Mouse (Mus musculus) WW6 (cell line): Measurements from ENCODE around the gene Camta2.

Experiments
- DNase-seq: peaks from one replicate; pipeline ENCODE4 v3.0.0-alpha.2; 2013; ENCODE audit warnings: low read depth, low spot score

The Camta2 gene

DNA sequence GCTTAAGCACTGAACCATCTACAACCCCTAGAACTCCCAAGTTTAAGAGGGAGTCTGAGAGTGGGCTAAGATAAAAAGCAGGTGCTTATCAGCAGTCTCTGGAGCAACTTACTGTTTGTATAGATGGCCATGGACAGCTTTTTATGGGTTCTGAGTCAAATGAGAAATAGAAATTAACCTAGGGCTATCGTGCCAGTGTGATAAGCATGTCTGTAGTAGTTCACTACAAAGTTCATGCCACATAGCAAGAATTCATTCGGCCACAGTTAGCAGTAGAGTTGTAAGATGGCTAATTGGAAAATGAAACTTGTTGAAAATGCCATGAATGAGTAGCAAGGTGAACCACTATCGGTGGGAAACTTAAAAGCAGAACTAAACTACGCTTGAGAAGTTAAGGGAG, 39.4 kb downstream of the Camta2 start:
- no peak for DNase-seq

DNA sequence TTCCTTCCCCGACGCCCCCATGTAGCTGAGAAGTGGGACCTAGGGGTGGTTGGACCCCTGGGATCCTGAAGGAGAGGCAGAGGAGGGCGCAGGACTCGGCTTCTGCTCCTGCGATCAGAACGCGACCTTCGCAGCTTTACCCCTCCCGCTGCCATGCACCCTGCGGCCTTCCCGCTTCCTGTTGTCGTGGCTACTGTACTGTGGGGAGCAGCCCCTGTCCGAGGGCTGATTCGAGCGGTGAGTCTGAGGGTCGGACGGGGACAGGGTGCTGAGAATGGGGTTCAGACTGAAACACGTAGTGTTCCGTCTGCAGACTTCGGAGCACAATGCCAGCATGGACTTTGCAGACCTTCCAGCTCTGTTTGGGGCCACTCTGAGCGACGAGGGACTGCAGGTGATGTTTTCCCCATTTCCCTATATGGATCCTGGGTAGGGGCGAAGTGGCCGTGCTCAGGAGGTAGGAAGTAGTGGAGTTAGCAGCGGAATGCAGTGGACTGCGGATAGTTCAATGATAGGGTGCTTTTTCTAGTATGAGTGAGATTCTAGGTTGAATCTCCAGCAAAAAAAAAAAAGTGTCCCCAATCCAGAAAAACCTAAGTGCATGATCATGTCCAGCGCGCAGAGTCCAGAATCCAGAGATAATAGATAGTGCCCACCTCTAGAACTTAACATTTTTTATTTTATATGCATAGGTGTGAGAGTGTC, 40.0 kb downstream of the Camta2 start:
- no peak for DNase-seq

DNA sequence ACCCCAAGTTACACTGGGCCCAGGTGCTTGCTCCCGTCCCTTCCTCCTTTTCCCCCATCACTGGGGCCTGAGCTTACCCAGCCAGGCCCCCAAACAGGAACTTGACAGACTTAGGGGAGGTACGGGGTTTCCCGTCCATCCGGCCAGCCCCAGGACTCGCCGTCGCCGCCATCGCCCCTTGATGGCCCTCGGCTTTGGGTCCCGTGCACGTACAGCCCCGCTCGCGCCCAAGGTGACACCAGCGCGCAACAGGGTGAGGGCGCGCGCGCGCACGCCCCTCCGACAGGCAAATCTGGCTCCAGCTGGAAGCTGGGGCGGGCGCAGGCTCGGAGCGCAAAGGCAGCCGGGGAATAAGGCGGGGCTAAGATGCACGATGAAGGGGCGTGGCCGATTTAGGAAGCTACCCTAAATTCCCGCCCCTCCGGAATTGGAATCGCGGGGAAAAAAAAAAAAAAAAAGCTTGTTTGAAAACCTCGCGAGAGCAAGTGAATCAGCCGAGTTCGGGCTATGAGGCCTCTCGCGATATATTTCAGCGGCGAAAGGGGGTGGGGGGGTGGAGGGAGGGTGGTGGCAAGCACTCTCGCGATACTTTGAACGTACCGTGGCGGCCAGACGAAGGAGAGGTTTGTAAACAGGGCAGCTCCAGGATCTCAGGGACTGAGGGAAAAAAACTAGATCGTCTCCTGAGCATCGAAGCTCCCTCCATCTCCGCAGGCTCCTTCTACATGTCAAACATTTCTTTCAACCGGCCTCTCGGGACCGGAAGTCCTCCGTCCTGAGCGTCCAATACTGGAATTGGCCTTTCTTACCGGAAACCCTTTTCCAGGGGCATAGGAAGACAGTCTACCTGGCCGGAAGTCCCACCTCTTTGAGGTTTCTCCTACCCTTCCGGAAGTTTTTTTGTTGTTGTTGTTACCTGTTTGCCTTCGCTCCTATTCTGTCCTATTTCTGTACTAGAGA, 40.9 kb downstream of the Camta2 start, which contains the start of the genes Rnf167 and Slc25a11:
TSS of gene Rnf167 (plus strand) at position 545 of the 960 bp plus-strand sequence.
TSS of gene Slc25a11 (minus strand) at position 789 of the 960 bp plus-strand sequence.
- DNase-seq, result peak; percentile 99

DNA sequence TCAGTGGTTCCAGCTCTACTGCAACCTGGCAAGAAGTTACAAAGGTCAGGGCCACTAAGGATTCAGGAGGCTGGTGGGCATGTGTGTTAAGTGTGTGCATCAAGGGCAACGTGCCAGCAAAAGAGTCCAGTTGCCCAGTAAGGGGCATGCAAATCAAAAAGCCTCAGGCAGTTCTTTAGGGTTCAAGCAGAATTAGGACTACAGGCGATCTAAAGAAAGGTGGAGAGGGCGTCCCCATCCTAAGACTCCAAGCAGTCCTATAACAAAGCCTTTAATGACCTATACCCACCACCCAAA, 41.7 kb downstream of the Camta2 start:
- no peak for DNase-seq

DNA sequence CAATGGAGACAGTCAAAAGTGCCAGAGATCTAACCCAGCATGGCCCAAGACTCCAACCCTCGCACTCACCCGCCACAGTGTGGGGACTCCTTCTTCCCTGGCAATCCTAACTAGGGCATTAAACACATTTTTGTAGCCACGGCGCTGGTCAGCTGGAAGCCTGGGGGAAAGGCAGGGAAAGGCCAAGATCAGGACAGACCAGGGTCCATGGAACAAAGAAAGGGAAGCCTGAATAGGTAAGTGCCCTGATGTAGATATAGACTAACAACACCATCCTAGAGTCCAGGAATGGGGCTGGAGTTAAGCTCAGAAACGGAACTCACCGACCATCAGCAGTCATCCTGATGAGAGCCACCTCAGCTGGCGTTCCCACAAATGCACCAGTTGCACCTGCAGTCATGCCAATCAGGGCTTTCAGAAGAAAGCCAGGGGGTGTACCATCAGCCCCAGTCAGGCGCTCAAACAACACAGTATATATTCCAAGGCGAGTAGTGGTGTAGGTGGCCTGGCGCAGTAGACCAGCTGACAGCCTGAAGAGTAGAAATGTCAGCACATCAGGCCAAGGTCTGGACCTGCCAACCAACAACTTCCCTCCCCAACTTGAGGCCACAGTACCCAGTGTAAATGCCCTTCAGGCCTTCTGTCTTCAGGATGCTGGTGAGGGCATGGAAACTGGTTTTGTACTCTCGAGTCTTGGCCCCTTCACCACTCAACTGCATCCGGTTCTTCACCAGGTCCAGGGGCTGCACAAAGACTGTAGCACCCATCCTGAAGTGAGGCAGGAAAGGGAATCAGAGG, 42.2 kb downstream of the Camta2 start:
- DNase-seq, result no peak

DNA sequence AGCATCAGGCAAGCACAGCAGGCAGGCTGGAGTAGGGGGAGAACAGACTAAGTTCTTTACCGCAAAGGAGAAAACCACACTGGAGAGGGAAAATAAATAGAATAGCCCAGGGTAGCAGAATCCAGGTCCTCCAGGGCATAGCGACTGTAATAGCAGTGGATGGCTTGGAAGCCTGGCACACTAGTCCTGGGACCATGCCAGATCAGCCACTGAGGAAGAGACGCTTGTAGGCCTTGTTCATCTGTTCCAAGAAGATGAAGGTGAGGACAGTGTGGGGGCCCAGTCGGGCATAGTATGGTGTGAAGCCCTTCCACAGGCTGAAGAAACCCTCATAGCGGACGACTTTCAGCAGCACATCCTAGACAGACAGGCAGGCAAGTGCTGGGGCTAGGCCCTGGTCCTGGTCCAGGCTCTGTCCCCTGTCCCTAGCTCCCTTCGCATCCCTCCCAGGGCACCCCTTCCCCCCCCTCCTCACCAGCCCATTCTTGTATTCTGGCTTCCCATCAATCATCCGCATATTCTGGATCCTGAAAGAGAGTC, 43.3 kb downstream of the Camta2 start:
- no peak for DNase-seq

DNA sequence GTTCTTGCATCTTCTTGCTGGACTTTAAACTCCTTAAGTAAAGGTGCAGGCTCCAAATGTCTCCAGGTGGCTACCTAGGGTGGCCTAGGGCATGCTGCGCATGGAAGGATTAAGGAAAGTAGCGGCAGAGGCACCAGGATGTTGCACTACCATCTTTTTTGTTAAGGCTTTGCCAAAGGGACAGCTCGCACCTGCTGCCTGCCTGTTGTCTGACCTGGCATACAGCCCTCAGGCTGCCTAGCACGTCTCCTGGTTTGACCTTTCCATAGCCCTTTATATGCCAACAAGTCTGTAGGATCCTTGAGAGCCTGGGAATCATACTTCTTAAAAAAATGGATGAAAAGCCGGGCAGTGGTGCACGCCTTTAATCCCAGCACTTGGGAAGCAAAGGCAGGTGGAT, 44.9 kb downstream of the Camta2 start:
- DNase-seq, result no peak

DNA sequence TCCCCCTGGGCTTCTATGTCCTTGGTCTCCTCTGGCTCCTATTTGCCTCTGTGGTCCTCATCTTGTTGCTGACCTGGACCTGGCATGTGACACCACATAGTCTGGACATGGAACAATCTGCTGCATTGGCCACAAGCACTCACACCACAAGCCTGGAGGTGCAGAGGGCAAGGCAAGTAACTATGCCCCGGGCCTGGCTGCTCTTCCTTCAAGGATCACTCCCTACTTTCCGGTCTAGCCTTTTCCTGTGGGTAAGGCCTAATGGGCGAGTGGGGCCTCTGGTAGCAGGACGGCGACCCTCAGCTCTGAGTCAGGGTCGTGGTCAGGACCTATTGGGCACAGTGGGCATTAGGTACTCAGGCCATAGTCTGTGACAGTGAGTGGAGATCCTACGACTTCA, 46.7 kb downstream of the Camta2 start:
- DNase-seq, result no peak

DNA sequence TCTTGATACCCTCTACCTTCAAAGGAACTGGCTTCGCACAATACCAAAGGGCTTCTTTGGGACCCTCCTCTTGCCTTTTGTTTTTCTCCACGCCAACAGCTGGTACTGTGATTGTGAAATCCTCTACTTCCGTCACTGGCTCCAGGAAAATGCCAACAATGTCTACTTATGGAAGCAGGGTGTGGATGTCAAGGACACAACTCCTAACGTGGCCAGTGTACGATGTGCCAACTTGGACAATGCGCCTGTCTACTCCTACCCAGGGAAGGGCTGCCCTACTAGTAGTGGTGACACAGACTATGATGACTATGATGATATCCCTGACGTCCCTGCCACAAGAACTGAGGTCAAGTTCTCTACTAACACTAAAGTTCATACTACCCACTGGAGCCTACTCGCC, 47.9 kb downstream of the Camta2 start:
- DNase-seq, result no peak

DNA sequence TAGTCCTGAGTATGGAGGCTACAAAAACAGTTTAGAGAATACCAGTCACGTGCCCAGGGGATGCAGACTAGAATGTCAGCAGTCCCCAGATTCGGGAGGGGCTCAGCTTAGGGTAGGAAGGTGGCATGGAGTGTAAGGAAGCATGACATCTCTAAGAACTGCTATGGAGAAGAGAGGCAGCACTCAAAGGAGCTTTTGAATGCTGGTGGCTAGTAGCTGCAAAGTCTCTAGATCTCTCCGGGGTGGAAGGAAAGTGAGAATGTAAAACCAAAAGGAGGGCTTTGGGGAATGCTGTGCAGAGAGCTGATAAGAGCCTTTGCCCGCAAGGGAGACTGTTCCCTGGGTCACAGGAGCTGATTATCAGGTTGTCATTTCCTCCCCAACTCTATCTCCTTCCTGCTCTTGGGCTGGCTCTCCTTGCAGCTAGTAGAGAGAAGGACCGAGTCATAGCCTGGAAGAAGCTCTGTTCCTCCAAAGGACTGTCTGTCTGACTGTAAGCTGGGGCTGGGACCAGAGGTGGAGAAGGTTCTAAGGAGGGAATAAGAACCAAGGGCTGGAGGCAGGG, 49.1 kb downstream of the Camta2 start, which contains the start of gene Gp1ba:
TSS of gene Gp1ba (plus strand) at position 409 of the 565 bp plus-strand sequence.
- DNase-seq, result no peak

DNA sequence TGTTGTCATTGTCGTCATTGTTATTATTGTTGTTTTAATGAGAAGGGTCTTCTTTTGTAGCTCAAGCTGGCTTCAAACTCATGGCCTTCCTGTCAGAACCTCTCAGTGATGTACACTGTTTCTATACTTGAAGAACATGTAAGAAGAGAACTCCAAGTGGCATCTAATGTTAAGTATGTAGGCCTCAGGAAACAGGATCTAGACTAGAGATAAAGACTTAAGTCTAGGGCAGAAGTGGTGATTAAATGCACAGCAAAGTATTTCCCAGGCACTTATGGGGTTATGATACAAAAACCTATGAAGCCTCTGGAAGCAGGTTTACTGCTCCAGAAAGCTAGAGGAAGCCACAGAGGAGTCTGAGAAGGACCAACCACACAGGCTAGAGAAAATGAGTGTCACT, 49.6 kb downstream of the Camta2 start:
- no peak for DNase-seq

DNA sequence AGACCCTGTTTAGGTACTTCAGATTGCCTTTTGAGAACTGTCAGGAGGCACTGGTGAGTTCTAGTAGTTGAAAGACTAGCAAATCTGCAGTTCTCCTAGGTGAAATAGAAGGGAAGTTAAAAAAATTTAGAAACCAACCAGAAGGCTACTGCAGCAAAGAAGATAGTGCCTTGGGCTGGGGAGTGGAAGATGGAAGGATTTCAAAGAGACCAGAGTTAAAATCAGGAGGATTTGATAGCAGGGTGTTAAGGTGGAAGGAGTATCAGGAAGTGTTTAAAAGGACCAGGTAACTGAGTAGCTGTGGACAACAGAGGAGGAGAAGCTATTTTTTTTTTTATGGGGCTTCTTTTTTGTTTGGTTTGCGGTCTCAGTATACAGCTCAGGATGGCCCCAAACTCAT, 50.1 kb downstream of the Camta2 start:
- DNase-seq, result no peak

DNA sequence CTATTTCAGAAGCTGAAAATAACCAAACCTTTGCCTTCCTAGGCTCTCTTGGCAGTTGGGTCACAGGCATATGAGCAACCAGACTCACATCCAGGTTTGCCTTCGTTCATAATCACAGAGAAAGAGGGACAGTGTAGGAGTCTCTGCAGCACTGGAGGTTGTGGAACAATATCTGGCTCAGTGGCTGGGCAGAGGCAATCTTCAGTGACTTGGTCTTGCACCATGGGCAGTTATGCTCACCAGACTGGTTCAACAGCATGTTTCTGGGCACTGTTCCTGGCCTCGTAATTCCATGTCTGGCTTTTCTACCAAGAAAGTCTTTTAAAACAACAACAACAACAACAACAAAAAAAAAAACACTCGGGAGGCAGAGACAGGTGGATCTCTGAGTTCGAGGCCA, 52.3 kb downstream of the Camta2 start:
- DNase-seq, result no peak

DNA sequence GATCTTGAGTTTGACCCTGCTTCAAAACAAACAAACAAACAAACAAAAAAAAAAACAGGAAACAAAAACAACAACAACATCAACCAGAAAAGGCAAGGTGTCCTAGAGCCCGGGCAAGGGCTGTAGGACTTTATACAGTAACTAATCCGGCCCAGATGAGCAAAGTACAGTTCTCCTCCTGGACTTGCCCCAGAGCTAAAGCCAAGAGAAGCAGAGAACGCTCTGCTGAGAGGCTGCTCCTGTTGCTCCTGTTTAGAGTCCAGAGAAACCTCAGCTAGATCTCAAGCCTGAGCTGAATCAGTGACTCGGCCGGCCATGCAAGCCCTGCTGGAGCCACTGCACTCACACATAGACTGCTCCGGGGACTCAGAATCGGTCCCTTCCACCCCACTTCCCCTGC, 57.8 kb downstream of the Camta2 start:
- DNase-seq, result no peak

DNA sequence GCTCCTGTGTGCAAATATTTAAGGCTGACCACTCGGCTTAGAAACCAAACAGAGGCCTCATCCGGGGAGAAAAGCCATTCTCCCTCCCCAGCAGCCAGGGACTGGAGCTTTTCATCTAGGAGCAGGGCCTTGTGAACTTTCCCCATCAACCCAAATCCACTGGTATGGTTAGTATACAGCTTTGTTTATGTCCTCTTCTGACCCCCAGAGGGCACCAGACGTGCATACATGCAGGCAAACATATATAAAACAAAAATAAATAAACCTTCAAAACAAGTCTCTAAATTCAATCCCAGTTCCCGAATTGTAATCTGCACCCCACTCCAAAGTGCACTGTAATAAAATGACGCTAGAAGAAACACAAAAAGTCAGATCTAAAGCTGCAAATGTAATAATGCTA, 58.3 kb downstream of the Camta2 start:
- DNase-seq, result no peak

DNA sequence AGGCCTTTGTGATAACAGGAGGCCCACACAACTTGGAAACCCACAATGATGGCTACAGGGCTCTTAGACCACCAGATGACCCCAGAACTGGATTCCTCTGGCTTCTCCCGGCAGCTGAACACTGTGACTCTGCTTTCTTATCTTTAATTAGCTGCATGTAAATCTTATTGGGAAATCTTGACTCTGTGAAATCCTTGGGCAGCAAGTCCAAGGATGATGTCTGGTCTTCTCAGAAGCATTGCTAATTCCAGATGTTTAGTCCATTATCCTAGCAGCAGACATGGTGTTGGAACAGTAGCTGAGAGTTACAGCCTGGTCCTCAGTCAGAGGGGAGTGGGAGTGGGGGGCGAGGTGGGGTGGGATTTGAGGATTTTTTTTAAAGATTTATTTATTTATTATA, 59.5 kb downstream of the Camta2 start:
- no peak for DNase-seq

DNA sequence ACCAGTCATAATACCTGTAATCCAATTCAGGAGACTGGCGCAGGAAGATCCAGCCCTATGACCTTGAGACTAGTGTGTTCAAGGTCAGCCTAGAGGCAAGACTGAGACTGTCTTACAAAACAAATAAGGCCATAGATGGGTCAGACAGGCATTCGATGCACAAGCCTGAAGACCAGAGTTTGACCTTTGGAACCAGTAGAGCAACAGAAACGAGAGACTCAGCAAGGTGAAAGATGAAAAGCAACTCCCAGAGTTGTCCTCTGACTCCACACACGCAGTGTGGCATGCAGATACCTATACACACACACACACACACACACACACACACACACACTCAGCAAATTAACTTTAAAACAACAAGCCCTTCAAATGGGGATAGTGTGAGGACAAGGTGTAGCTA, 61.0 kb downstream of the Camta2 start:
- DNase-seq, result no peak

DNA sequence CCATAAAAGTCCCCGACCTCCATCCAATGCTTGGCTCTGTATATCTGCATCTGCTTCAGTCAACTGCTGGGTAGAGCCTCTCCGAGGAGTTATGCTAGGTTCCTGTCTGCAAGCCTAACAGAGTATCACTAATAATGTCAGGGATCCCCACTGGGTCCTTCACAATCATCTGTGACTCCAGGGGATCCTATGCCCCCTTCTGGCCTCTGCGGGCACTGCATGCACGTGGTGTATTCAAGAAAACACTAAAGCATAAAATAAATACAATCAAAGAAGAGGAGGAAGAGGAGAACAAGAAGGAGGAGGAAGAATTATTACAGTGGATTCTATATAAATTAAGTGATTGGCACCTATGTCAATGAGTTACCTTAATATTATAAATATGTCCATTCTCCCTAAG, 62.4 kb downstream of the Camta2 start:
- no peak for DNase-seq

DNA sequence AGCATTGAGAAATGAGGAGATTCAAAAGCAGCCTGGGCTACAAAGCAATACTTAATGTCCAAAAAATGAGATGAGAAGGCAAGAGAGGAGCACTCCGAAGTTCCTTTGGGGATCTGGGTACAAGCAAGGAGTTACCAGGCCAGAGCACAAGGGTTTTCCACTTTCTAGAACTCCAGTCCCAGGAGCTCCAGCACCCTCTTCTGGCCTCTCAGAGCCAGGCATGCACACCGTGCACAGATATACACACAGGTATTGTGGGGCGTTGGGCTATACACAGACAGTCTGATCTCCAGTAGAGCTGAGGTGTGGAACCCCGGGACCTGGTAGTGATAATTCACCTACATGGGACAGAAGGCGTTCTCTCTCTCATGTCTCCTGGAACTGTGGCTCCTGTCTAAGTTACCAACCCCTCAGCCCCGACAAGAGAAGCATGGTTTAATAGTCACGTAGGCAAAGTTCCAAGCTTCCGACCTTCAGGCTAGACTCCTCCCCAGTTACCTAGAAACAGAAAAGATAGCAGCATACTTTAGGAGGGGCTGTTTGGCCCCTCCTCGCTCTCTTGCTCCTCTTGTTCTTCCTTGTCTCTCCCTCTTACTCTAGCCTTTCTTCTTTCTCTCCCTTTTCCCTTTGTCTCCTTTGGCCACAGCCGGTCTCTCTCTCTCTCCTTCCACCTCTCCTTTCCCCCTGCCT, 64.7 kb downstream of the Camta2 start:
- peak; percentile 60 for DNase-seq

DNA sequence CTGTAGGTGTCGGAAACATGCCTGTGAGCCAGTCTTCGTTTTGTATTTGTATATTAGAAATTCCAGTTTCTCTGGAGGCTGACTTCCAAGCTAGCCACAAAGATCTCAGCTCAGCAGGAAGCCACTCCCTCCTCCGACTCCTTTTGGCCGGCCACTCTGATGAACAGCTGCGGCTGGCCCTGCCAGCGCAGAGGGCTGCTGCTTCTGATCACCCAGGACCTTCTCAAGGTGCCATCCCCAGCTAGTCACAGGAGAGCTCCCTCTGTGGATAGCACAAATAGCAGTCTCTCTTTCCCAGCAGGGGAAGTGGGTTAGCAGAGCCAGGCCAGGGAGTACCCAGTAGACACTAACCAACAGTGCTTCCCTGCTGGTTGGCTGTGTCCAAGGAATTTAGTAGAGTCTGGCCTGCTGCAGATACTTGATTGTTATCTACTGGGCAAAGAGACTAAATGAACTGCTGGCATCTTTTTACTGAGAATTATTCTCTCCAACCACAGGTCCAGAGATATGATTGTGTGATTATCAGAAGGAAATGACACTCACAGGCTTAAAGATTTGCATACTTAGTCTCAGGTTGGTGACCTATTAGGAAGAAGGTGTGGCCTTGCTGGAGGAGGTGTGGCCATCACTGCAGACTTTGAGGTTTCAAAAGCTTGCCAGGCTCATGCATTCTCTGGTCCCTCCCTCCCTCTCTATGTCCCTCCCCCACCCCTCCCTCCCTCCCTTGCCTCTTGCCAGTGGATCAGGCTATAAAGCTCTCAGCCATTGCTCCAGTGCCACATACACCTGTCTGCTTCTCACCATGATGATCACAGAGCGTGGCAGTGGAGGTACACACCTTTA, 65.7 kb downstream of the Camta2 start:
- DNase-seq, result no peak
